Mouse (Mus musculus): ENCODE measurements around the gene Kif5c.

- TF ChIP-seq CTCF (IDR thresholded peaks at IDR 0.05; ENCODE audit: control insufficient read depth, insufficient read depth, insufficient read length) (no peak), CEBPB (IDR thresholded peaks at IDR 0.05; ENCODE audit: low read depth) (no peak)
These were observed 99.4 kb downstream of the Kif5c start for GRCm38 (mm10) chr2:49718492-49718891.

Data from C2C12 (cell line).